Mouse (Mus musculus): Measurements from ENCODE around the gene Casp4. TPM values are rescaled to one million over a fixed set of nuclear protein-coding genes. Genes with fewer than 3 reads are reported as not detected.

Casp4 gene
- polyA plus RNA-seq, 1 experiment = 12.2 TPM

- peaks cover 4% of the 10 kb centered on the region; the same call in 1 of the 2 replicates for H3K4me1 ChIP-seq (ENCODE audit: control insufficient read depth, insufficient read depth, insufficient read length, low read length)
- peak overlapping the region; percentile 60 for H3K27ac ChIP-seq (ENCODE audit: insufficient read depth, low read depth, low read length)
- H3K4me3 ChIP-seq (ENCODE audit: low read depth, low read length) = no peak overlapping the region
- H3K27me3 ChIP-seq (ENCODE audit: control insufficient read depth, insufficient read depth, low read length) = no peaks in the 10 kb centered on the region
- no peak for TF ChIP-seq POLR2A (IDR thresholded peaks at IDR 0.05; ENCODE audit: low read depth, low read length)
- TF ChIP-seq CTCF (IDR thresholded peaks at IDR 0.05; ENCODE audit: extremely low read depth, insufficient read length, insufficient replicate concordance, low read depth, low read length) = no peak
- 25% methylated on average over 2 of the region's 2 CpGs for WGBS
- H3K36me3 ChIP-seq (ENCODE audit: control insufficient read depth, insufficient read depth, low read length) = peaks cover 1% of the 10 kb centered on the region; the same call in 1 of the 2 replicates
Measured at GRCm38 (mm10) chr9:5296354-5297237, 12.0 kb upstream of the Casp4 start.

- TF ChIP-seq CTCF (IDR thresholded peaks at IDR 0.05; ENCODE audit: extremely low read depth, insufficient read length, insufficient replicate concordance, low read depth, low read length) (no peak), POLR2A (IDR thresholded peaks at IDR 0.05; ENCODE audit: low read depth, low read length) (no peak)
- H3K27ac ChIP-seq (ENCODE audit: insufficient read depth, low read depth, low read length) = peak within 1 kb of the TSS; percentile 90
Measured at GRCm38 (mm10) chr9:5298329-5299131, 10.1 kb upstream of the Casp4 start, which contains the start of gene Casp1. TSS of gene Casp1 (plus strand) at chr9:5298517.

DNA sequence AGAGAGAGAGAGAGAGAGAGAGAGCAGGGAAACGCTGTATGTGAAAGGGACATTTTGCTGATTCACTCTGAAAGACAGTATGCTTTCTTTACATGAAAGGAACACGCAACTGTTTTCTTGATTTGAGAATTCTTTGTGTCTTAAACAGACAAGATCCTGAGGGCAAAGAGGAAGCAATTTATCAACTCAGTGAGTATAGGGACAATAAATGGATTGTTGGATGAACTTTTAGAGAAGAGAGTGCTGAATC, 9.6 kb upstream of the Casp4 start:
- peaks cover 12% of the 10 kb centered on the region for H3K36me3 ChIP-seq (ENCODE audit: control insufficient read depth, insufficient read depth, low read length)
- TF ChIP-seq POLR2A (IDR thresholded peaks at IDR 0.05; ENCODE audit: low read depth, low read length) = no peak
- no peak for TF ChIP-seq CTCF (IDR thresholded peaks at IDR 0.05; ENCODE audit: extremely low read depth, insufficient read length, insufficient replicate concordance, low read depth, low read length)
- H3K4me3 ChIP-seq (ENCODE audit: low read depth, low read length) = no peak overlapping the region
- 13% methylated on average over 2 of the region's 2 CpGs for WGBS
- peaks cover 4% of the 10 kb centered on the region; the same call in 1 of the 2 replicates for H3K4me1 ChIP-seq (ENCODE audit: control insufficient read depth, insufficient read depth, insufficient read length, low read length)
- no peaks in the 10 kb centered on the region for H3K27me3 ChIP-seq (ENCODE audit: control insufficient read depth, insufficient read depth, low read length)
- peak overlapping the region; percentile 90 for H3K27ac ChIP-seq (ENCODE audit: insufficient read depth, low read depth, low read length)

More at GRCm38 (mm10) chr9:5298329-5299131, 10.1 kb upstream of the Casp4 start, which contains the start of gene Casp1:
- Histone ChIP-seq H3K4me3 (ENCODE audit: low read depth, low read length) (peak within 1 kb of the TSS; percentile 37), H3K4me1 (ENCODE audit: control insufficient read depth, insufficient read depth, insufficient read length, low read length) (peaks cover 4% of the 10 kb centered on the region; the same call in 1 of the 2 replicates), H3K27me3 (ENCODE audit: control insufficient read depth, insufficient read depth, low read length) (no peaks in the 10 kb centered on the region), H3K36me3 (ENCODE audit: control insufficient read depth, insufficient read depth, low read length) (peaks cover 11% of the 10 kb centered on the region)
- WGBS = 14% methylated on average over 11 of the region's 11 CpGs

- TF ChIP-seq POLR2A (IDR thresholded peaks at IDR 0.05; ENCODE audit: low read depth, low read length) (no peak), CTCF (IDR thresholded peaks at IDR 0.05; ENCODE audit: extremely low read depth, insufficient read length, insufficient replicate concordance, low read depth, low read length) (no peak)
Measured at GRCm38 (mm10) chr9:5310112-5310511, 1.5 kb downstream of the Casp4 start.

GRCm38 (mm10) chr9:5311435-5311834, 2.8 kb downstream of the Casp4 start:
- H3K4me3 ChIP-seq (ENCODE audit: low read depth, low read length) = no peak overlapping the region
- peak overlapping the region; percentile 58; the same call in 1 of the 2 replicates for H3K27ac ChIP-seq (ENCODE audit: insufficient read depth, low read depth, low read length)
- 31% methylated on average over 4 of the region's 4 CpGs for WGBS
- H3K4me1 ChIP-seq (ENCODE audit: control insufficient read depth, insufficient read depth, insufficient read length, low read length) = peaks cover 7% of the 10 kb centered on the region; the same call in 1 of the 2 replicates
- no peaks in the 10 kb centered on the region for H3K27me3 ChIP-seq (ENCODE audit: control insufficient read depth, insufficient read depth, low read length)
- H3K36me3 ChIP-seq (ENCODE audit: control insufficient read depth, insufficient read depth, low read length) = peaks cover 9% of the 10 kb centered on the region
- no peak for TF ChIP-seq CTCF (IDR thresholded peaks at IDR 0.05; ENCODE audit: extremely low read depth, insufficient read length, insufficient replicate concordance, low read depth, low read length)
- TF ChIP-seq POLR2A (IDR thresholded peaks at IDR 0.05; ENCODE audit: low read depth, low read length) = no peak

More at GRCm38 (mm10) chr9:5310112-5310511, 1.5 kb downstream of the Casp4 start:
- no peaks in the 10 kb centered on the region for H3K27me3 ChIP-seq (ENCODE audit: control insufficient read depth, insufficient read depth, low read length)
- H3K4me3 ChIP-seq (ENCODE audit: low read depth, low read length) = no peak overlapping the region
- H3K4me1 ChIP-seq (ENCODE audit: control insufficient read depth, insufficient read depth, insufficient read length, low read length) = peaks cover 7% of the 10 kb centered on the region; the same call in 1 of the 2 replicates
- H3K27ac ChIP-seq (ENCODE audit: insufficient read depth, low read depth, low read length) = no peak overlapping the region
- peaks cover 11% of the 10 kb centered on the region for H3K36me3 ChIP-seq (ENCODE audit: control insufficient read depth, insufficient read depth, low read length)

DNA sequence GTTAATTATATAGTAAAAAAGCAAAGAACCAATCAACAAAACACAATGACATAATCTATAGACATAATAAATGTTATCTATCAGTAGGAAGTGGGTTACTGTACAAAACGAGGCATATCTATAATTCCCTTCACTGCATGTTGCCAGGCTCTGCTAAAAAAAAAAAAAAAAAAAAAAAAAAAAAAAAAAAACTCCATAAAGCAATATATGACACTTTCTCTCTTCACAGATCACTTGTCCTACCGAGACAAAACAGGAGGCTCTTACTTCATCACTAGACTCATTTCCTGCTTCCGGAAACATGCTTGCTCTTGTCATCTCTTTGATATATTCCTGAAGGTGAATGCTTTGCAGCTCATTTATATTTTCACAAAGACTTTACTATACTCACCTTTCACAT, 19.6 kb downstream of the Casp4 start:
- Histone ChIP-seq H3K27ac (ENCODE audit: insufficient read depth, low read depth, low read length) (no peak overlapping the region), H3K36me3 (ENCODE audit: control insufficient read depth, insufficient read depth, low read length) (peaks cover 14% of the 10 kb centered on the region), H3K27me3 (ENCODE audit: control insufficient read depth, insufficient read depth, low read length) (no peaks in the 10 kb centered on the region), H3K4me3 (ENCODE audit: low read depth, low read length) (no peak overlapping the region), H3K4me1 (ENCODE audit: control insufficient read depth, insufficient read depth, insufficient read length, low read length) (peaks cover 6% of the 10 kb centered on the region)
- TF ChIP-seq POLR2A (IDR thresholded peaks at IDR 0.05; ENCODE audit: low read depth, low read length) (no peak), CTCF (IDR thresholded peaks at IDR 0.05; ENCODE audit: extremely low read depth, insufficient read length, insufficient replicate concordance, low read depth, low read length) (no peak)
- 57% methylated on average over 3 of the region's 3 CpGs for WGBS

DNA sequence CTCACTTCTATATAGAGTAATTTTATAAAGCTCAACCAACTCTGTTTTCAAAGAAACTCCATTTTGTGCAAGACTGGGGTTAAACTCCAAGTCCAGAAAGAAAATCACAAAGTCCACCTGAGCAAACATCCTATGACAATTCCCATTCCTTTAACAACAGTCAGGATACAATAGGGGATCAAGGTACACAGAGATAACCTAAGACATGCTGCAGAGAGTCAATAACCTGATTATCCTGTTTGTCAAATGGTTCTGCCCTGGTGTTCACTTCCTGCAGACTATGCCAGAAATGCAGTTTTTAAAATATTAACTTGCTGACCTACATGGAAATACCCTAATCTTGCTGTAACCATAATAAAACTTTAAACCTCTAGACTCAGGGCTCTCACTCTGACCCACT, 23.8 kb downstream of the Casp4 start:
- TF ChIP-seq CTCF (IDR thresholded peaks at IDR 0.05; ENCODE audit: extremely low read depth, insufficient read length, insufficient replicate concordance, low read depth, low read length) (no peak), POLR2A (IDR thresholded peaks at IDR 0.05; ENCODE audit: low read depth, low read length) (no peak)
- Histone ChIP-seq H3K27me3 (ENCODE audit: control insufficient read depth, insufficient read depth, low read length) (no peaks in the 10 kb centered on the region), H3K27ac (ENCODE audit: insufficient read depth, low read depth, low read length) (peak overlapping the region; percentile 94), H3K4me3 (ENCODE audit: low read depth, low read length) (no peak overlapping the region), H3K36me3 (ENCODE audit: control insufficient read depth, insufficient read depth, low read length) (peaks cover 13% of the 10 kb centered on the region; the same call in 1 of the 2 replicates), H3K4me1 (ENCODE audit: control insufficient read depth, insufficient read depth, insufficient read length, low read length) (peaks cover 8% of the 10 kb centered on the region)

All from small intestine, adult 2 months (tissue).